Mouse (Mus musculus) kidney, adult 2 months (tissue): ENCODE measurements around the gene Tenm3.

Source experiments
- CTCF ChIP-seq: fragments of 200-500 bp; conservative IDR thresholded peaks from 2 replicates; pipeline ENCODE4 v1.5.1; 2011; ENCODE audit warnings: low read depth, mild to moderate bottlenecking, control low read depth, low read length, moderate library complexity, mixed read lengths; ENCODE audit not compliant: insufficient read depth, insufficient read length
- POLR2A ChIP-seq: fragments of 200-500 bp; IDR thresholded peaks from one replicate; pipeline ENCODE4 v1.6.1; 2011; ENCODE audit warnings: low read depth, low read length, control low read depth

DNA sequence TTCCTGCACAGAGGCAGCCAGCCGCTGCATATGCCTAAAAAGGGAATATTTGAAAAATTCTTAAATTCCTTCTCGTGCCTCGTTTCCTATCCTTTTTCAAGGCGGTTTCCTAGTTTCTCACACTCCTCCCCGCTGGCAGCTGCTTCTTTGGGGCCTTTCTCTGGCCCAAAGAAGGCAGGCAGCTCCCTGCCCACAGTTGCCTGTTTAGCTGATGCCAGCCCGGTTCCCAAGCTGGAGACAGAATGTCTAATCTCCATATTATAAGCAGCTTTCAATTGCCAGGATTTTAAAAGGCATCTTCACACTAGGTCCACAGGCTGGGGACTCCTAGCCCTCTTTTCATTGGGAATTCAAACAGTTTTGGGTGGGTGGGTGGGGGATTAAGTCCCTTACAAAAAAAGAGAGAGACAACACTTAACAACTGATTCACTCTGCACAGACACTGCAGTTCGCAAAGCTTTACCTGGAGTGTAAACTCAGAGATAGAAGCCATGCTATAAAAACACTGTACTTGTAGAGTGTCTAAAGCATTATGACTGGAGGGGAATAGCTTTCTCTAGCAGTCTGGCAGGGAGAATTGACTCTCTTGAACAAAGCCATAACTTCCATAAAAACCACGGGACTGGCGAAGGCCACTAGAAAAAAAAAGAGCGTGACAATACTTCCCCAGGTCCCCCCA, 275.7 kb downstream of the Tenm3 start:
- no peak for TF ChIP-seq CTCF
- no peak for TF ChIP-seq POLR2A
